Mouse (Mus musculus): Measurements from ENCODE around the gene Dnajb5.
"Not testable (repeated sequence)": the region's sequence is repeated elsewhere in the genome, so short reads cannot be mapped to it uniquely, and the experiment has no call there.

Dnajb5 gene

GRCm38 (mm10) chr4:42998022-42998421 is 48.4 kb downstream of the Dnajb5 start:
- no peaks in the 10 kb centered on the region for H3K9me3 ChIP-seq (ENCODE audit: low read length)
- peak overlapping the region; percentile 97 for H3K4me3 ChIP-seq (replicated peaks; ENCODE audit: low read length)
- TF ChIP-seq POU5F1 (IDR thresholded peaks at IDR 0.05; ENCODE audit: borderline replicate concordance, low read length) (no peak), NANOG (IDR thresholded peaks at IDR 0.05; ENCODE audit: borderline replicate concordance, low read length) (no peak), CTCF (conservative IDR thresholded peaks at IDR 0.05; ENCODE audit: low read length) (no peak)

GRCm38 (mm10) chr4:42999451-43000140 is 50.0 kb downstream of the Dnajb5 start:
- Histone ChIP-seq H3K27me3 (ENCODE audit: insufficient read depth, low read length) (no peaks in the 10 kb centered on the region), H3K4me1 (replicated peaks; ENCODE audit: low read depth, low read length) (peaks cover 51% of the 10 kb centered on the region), H3K36me3 (ENCODE audit: insufficient read depth, low read length) (peaks cover 64% of the 10 kb centered on the region), H3K9me3 (ENCODE audit: low read length) (no peaks in the 10 kb centered on the region), H3K4me3 (replicated peaks; ENCODE audit: low read length) (peak overlapping the region; percentile 97)
- TF ChIP-seq NANOG (IDR thresholded peaks at IDR 0.05; ENCODE audit: borderline replicate concordance, low read length), result no peak
- no peak for TF ChIP-seq CTCF (conservative IDR thresholded peaks at IDR 0.05; ENCODE audit: low read length)
- TF ChIP-seq POU5F1 (IDR thresholded peaks at IDR 0.05; ENCODE audit: borderline replicate concordance, low read length), result no peak

More at GRCm38 (mm10) chr4:42998022-42998421, 48.4 kb downstream of the Dnajb5 start:
- H3K36me3 ChIP-seq (ENCODE audit: insufficient read depth, low read length), result peaks cover 66% of the 10 kb centered on the region
- peaks cover 37% of the 10 kb centered on the region for H3K4me1 ChIP-seq (replicated peaks; ENCODE audit: low read depth, low read length)
- no peaks in the 10 kb centered on the region for H3K27me3 ChIP-seq (ENCODE audit: insufficient read depth, low read length)

- Histone ChIP-seq H3K4me3 (replicated peaks; ENCODE audit: low read length) (peak within 1 kb of the TSS; percentile 97), H3K4me1 (replicated peaks; ENCODE audit: low read depth, low read length) (peaks cover 53% of the 10 kb centered on the region), H3K36me3 (ENCODE audit: insufficient read depth, low read length) (peaks cover 64% of the 10 kb centered on the region)
- H3K27me3 ChIP-seq (ENCODE audit: insufficient read depth, low read length); H3K9me3 ChIP-seq (ENCODE audit: low read length): not testable (repeated sequence)
Observed at GRCm38 (mm10) chr4:43000141-43000986, 50.8 kb downstream of the Dnajb5 start, which contains the start of gene Vcp. TSS of gene Vcp (minus strand) at chr4:43000507.

- Histone ChIP-seq H3K9me3 (ENCODE audit: low read length) (no peaks in the 10 kb centered on the region), H3K4me3 (replicated peaks; ENCODE audit: low read length) (no peak overlapping the region), H3K27me3 (ENCODE audit: insufficient read depth, low read length) (no peaks in the 10 kb centered on the region), H3K4me1 (replicated peaks; ENCODE audit: low read depth, low read length) (peaks cover 53% of the 10 kb centered on the region), H3K36me3 (ENCODE audit: insufficient read depth, low read length) (peaks cover 62% of the 10 kb centered on the region)
- TF ChIP-seq CTCF (conservative IDR thresholded peaks at IDR 0.05; ENCODE audit: low read length), result no peak
- TF ChIP-seq POU5F1 (IDR thresholded peaks at IDR 0.05; ENCODE audit: borderline replicate concordance, low read length), result no peak
- TF ChIP-seq NANOG (IDR thresholded peaks at IDR 0.05; ENCODE audit: borderline replicate concordance, low read length), result no peak
Observed at GRCm38 (mm10) chr4:43001272-43001671, 51.7 kb downstream of the Dnajb5 start.

- Histone ChIP-seq H3K4me3 (replicated peaks; ENCODE audit: low read length) (no peak overlapping the region), H3K9me3 (ENCODE audit: low read length) (no peaks in the 10 kb centered on the region), H3K4me1 (replicated peaks; ENCODE audit: low read depth, low read length) (peaks cover 49% of the 10 kb centered on the region), H3K36me3 (ENCODE audit: insufficient read depth, low read length) (peaks cover 63% of the 10 kb centered on the region), H3K27me3 (ENCODE audit: insufficient read depth, low read length) (no peaks in the 10 kb centered on the region)
- TF ChIP-seq CTCF (conservative IDR thresholded peaks at IDR 0.05; ENCODE audit: low read length) (no peak), POU5F1 (IDR thresholded peaks at IDR 0.05; ENCODE audit: borderline replicate concordance, low read length) (no peak), NANOG (IDR thresholded peaks at IDR 0.05; ENCODE audit: borderline replicate concordance, low read length) (no peak)
Observed at GRCm38 (mm10) chr4:43002756-43003439, 53.3 kb downstream of the Dnajb5 start.

- peaks cover 53% of the 10 kb centered on the region for H3K4me1 ChIP-seq (replicated peaks; ENCODE audit: low read depth, low read length)
- H3K36me3 ChIP-seq (ENCODE audit: insufficient read depth, low read length), result peaks cover 69% of the 10 kb centered on the region
- H3K4me3 ChIP-seq (replicated peaks; ENCODE audit: low read length), result no peak overlapping the region
- H3K9me3 ChIP-seq (ENCODE audit: low read length), result no peaks in the 10 kb centered on the region
- H3K27me3 ChIP-seq (ENCODE audit: insufficient read depth, low read length), result no peaks in the 10 kb centered on the region
- TF ChIP-seq POU5F1 (IDR thresholded peaks at IDR 0.05; ENCODE audit: borderline replicate concordance, low read length) (no peak), CTCF (conservative IDR thresholded peaks at IDR 0.05; ENCODE audit: low read length) (no peak), NANOG (IDR thresholded peaks at IDR 0.05; ENCODE audit: borderline replicate concordance, low read length) (no peak)
Observed at GRCm38 (mm10) chr4:43004951-43005350, 55.3 kb downstream of the Dnajb5 start.

GRCm38 (mm10) chr4:43005765-43006164 is 56.2 kb downstream of the Dnajb5 start:
- Histone ChIP-seq H3K4me3 (replicated peaks; ENCODE audit: low read length) (no peak overlapping the region), H3K4me1 (replicated peaks; ENCODE audit: low read depth, low read length) (peaks cover 53% of the 10 kb centered on the region), H3K27me3 (ENCODE audit: insufficient read depth, low read length) (no peaks in the 10 kb centered on the region), H3K9me3 (ENCODE audit: low read length) (no peaks in the 10 kb centered on the region), H3K36me3 (ENCODE audit: insufficient read depth, low read length) (peaks cover 69% of the 10 kb centered on the region)
- TF ChIP-seq CTCF (conservative IDR thresholded peaks at IDR 0.05; ENCODE audit: low read length), result peak; percentile 88
- no peak for TF ChIP-seq NANOG (IDR thresholded peaks at IDR 0.05; ENCODE audit: borderline replicate concordance, low read length)

Data from E14TG2a.4 (cell line).